39 mouse cellular contexts compared by ENCODE assay signal in the genomic region with DNA sequence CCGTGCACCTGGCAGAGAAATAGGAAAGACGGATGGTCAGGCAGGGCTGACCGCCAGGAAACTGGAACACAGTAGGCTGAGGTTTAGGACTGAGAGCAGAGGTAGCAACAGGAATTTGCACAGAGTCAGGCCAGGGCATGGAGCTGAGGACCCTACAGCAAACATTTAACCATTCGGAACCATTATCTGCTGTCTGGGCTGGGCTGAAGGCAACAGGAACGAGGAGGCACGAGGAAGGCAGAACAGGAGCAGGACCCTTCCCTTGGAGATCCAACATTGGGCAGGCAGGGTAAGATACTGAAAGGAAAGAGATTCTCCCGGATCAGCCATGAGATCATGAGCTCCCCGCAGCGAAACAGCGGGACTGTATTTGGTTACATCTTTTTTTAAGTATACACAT. TPM values are rescaled to one million over a fixed set of nuclear protein-coding genes. Genes with fewer than 3 reads are reported as not detected.
"Had no signal": no experiment of that assay in that cellular context is flagged by ENCODE, and none has a peak within 500 bp of the region (broad histone marks: within the 10 kb centered on the region; RNA-seq: fewer than 3 reads in every experiment).

No protein-coding gene starts in this region.

- H3K4me3 ChIP-seq: hindbrain, embryonic 13.5 days; hindbrain, embryonic 15.5 days; kidney, embryonic 15.5 days; limb, embryonic 15.5 days had no signal

- ATAC-seq: hindbrain, postnatal 0 days; intestine, embryonic 16.5 days; liver, embryonic 12.5 days had no signal

- DNase-seq: gastrocnemius, postnatal 14 days; gastrocnemius, postnatal 36 days; heart, adult 18-20 months; heart, postnatal 14 days; heart, postnatal 36 days; kidney, adult 11 months; kidney, adult 2 months; kidney, adult 9 months; kidney, postnatal 14 days; kidney, postnatal 36 days; layer of hippocampus, adult 9-11 months; layer of hippocampus, postnatal 36 days; left cerebral cortex, postnatal 4 days had no signal

- H3K9me3 ChIP-seq: heart, embryonic 13.5 days; heart, embryonic 15.5 days; hindbrain, embryonic 13.5 days; hindbrain, embryonic 15.5 days; kidney, embryonic 15.5 days; limb, embryonic 13.5 days; limb, embryonic 15.5 days; liver, embryonic 12.5 days had no signal

- H3K4me2 ChIP-seq: heart, embryonic 15.5 days; hindbrain, embryonic 13.5 days; hindbrain, embryonic 15.5 days; kidney, embryonic 15.5 days; limb, embryonic 13.5 days; limb, embryonic 15.5 days; liver, embryonic 12.5 days had no signal

- H3K36me3 ChIP-seq: heart, embryonic 13.5 days; heart, embryonic 15.5 days; hindbrain, embryonic 13.5 days; hindbrain, embryonic 15.5 days; kidney, embryonic 15.5 days; limb, embryonic 13.5 days; limb, embryonic 15.5 days; liver, embryonic 12.5 days had no signal

- H3K27ac ChIP-seq: heart, embryonic 13.5 days; heart, embryonic 15.5 days; hindbrain, embryonic 13.5 days; hindbrain, embryonic 15.5 days; hindbrain, postnatal 0 days; kidney, embryonic 15.5 days; kidney, postnatal 0 days; limb, embryonic 13.5 days; limb, embryonic 15.5 days; liver, embryonic 12.5 days; liver, embryonic 14.5 days had no signal

- H3K9ac ChIP-seq: heart, embryonic 13.5 days; heart, embryonic 15.5 days; hindbrain, embryonic 13.5 days; hindbrain, embryonic 15.5 days; kidney, embryonic 15.5 days; limb, embryonic 13.5 days; limb, embryonic 15.5 days; liver, embryonic 12.5 days; liver, embryonic 14.5 days had no signal

RNA-seq across cellular contexts. Expression of gene Kcna7, which starts 2.4 kb away (rescaled TPM):
- total RNA-seq: hematopoietic stem cell, adult 5-6 weeks; layer of hippocampus, adult 18-20 months; layer of hippocampus, postnatal 14 days; layer of hippocampus, postnatal 36 days; left cerebral cortex, adult 18-20 months; left cerebral cortex, postnatal 10 days; left cerebral cortex, postnatal 25 days had no signal
- polyA plus RNA-seq: hindbrain, embryonic 11.5 days; hindbrain, embryonic 13.5 days; hindbrain, embryonic 15.5 days; hindbrain, postnatal 0 days; intestine, embryonic 14.5 days; kidney, embryonic 15.5 days; limb, embryonic 11.5 days; limb, embryonic 13.5 days; liver, adult 2 months; liver, embryonic 14.5 days; liver, embryonic 16.5 days had no signal

RNA-seq across cellular contexts. Expression of gene Ntf5, which starts 5.7 kb away (rescaled TPM):
- total RNA-seq: layer of hippocampus, adult 18-20 months; left cerebral cortex, postnatal 10 days; liver, adult 2 months had no signal
- polyA plus RNA-seq: liver, adult 2 months had no signal

RNA-seq across cellular contexts. Expression of gene Lhb, which starts 12.8 kb away (rescaled TPM):
- total RNA-seq: heart, adult 18-20 months; heart, postnatal 14 days; heart, postnatal 36 days; hematopoietic stem cell, adult 5-6 weeks; hindbrain, postnatal 0 days; layer of hippocampus, postnatal 36 days; left cerebral cortex, adult 18-20 months; left cerebral cortex, adult 8-10 months; left cerebral cortex, postnatal 10 days; left cerebral cortex, postnatal 25 days; left cerebral cortex, postnatal 4 days; liver, adult 2 months had no signal
- polyA plus RNA-seq: heart, embryonic 13.5 days; heart, embryonic 15.5 days; heart, postnatal 0 days; hindbrain, embryonic 11.5 days; intestine, embryonic 16.5 days; kidney, adult 2 months; kidney, embryonic 15.5 days; kidney, postnatal 0 days; large intestine, adult 2 months; limb, embryonic 11.5 days; limb, embryonic 13.5 days; limb, embryonic 15.5 days; liver, adult 2 months; liver, embryonic 12.5 days; liver, embryonic 14.5 days; liver, embryonic 16.5 days had no signal
